Mouse (Mus musculus): ENCODE results near the gene Palm. TPM values are rescaled to one million over a fixed set of nuclear protein-coding genes. Genes with fewer than 3 reads are reported as not detected.

The Palm gene
- total RNA-seq, 2 experiments from 2014 or later: 318 to 348 TPM

GRCm38 (mm10) chr10:79849941-79850628 lies 56.7 kb downstream of the Palm start:
- intact Hi-C loops (cut with DNase I): no loop called here
- DNase-seq (ENCODE audit: low spot score in 2 of 2): no peak

GRCm38 (mm10) chr10:79851653-79852052 lies 58.3 kb downstream of the Palm start:
- intact Hi-C loops (cut with DNase I): no loop called here
- DNase-seq (ENCODE audit: low spot score in 2 of 2): no peak

- no peak for DNase-seq (ENCODE audit: low spot score in 2 of 2)
- intact Hi-C loops (cut with DNase I): no loop called here
Observed at GRCm38 (mm10) chr10:79852107-79852789, 58.9 kb downstream of the Palm start.

- intact Hi-C loops (cut with DNase I): no loop called here
- DNase-seq (ENCODE audit: low spot score in 2 of 2): no peak
Observed at GRCm38 (mm10) chr10:79852827-79853226, 59.5 kb downstream of the Palm start.

- DNase-seq (ENCODE audit: low spot score in 2 of 2): peak; percentile 79 to 84
- intact Hi-C loops (cut with DNase I): no loop called here
Observed at GRCm38 (mm10) chr10:79853392-79853791, 60.0 kb downstream of the Palm start.

- peak; percentile 99 to 100 for DNase-seq (ENCODE audit: low spot score in 2 of 2)
- intact Hi-C loops (cut with DNase I): loop anchor here (2.0 kb wide), 1 partner anchor 13 kb away; no protein-coding TSS in a partner anchor
Observed at GRCm38 (mm10) chr10:79853860-79854795, 60.8 kb downstream of the Palm start, which contains the start of gene Ptbp1. Gene Ptbp1 (plus strand): TSS chr10:79854427.

- DNase-seq (ENCODE audit: low spot score in 2 of 2): peak in 1 of 2 experiments; percentile 67
- intact Hi-C loops (cut with DNase I): loop anchor here (2.0 kb wide), 1 partner anchor 14 kb away; no protein-coding TSS in a partner anchor
Observed at GRCm38 (mm10) chr10:79854801-79855541, 61.6 kb downstream of the Palm start.

- no peak for DNase-seq (ENCODE audit: low spot score in 2 of 2)
- intact Hi-C loops (cut with DNase I): loop anchor here (2.0 kb wide), 1 partner anchor 15 kb away; no protein-coding TSS in a partner anchor
Observed at GRCm38 (mm10) chr10:79855558-79856184, 62.3 kb downstream of the Palm start.

- intact Hi-C loops (cut with DNase I): no loop called here
Observed at GRCm38 (mm10) chr10:79856280-79856679, 62.9 kb downstream of the Palm start.

GRCm38 (mm10) chr10:79856704-79857451 lies 63.5 kb downstream of the Palm start:
- no peak for DNase-seq (ENCODE audit: low spot score in 2 of 2)
- intact Hi-C loops (cut with DNase I): no loop called here

More at GRCm38 (mm10) chr10:79856280-79856679, 62.9 kb downstream of the Palm start:
- no peak for DNase-seq (ENCODE audit: low spot score in 2 of 2)

GRCm38 (mm10) chr10:79857452-79857811 lies 64.1 kb downstream of the Palm start:
- DNase-seq (ENCODE audit: low spot score in 2 of 2): peak; percentile 59 to 68
- intact Hi-C loops (cut with DNase I): no loop called here

GRCm38 (mm10) chr10:79857894-79858293 lies 64.5 kb downstream of the Palm start:
- intact Hi-C loops (cut with DNase I): no loop called here

GRCm38 (mm10) chr10:79858416-79859074 lies 65.2 kb downstream of the Palm start:
- intact Hi-C loops (cut with DNase I): no loop called here
- peak; percentile 66 to 80 for DNase-seq (ENCODE audit: low spot score in 2 of 2)

More at GRCm38 (mm10) chr10:79857894-79858293, 64.5 kb downstream of the Palm start:
- no peak for DNase-seq (ENCODE audit: low spot score in 2 of 2)

GRCm38 (mm10) chr10:79859116-79859515 lies 65.7 kb downstream of the Palm start:
- intact Hi-C loops (cut with DNase I): no loop called here
- DNase-seq (ENCODE audit: low spot score in 2 of 2): no peak

GRCm38 (mm10) chr10:79860079-79860911 lies 66.9 kb downstream of the Palm start:
- intact Hi-C loops (cut with DNase I): no loop called here
- no peak for DNase-seq (ENCODE audit: low spot score in 2 of 2)

- no peak for DNase-seq (ENCODE audit: low spot score in 2 of 2)
Observed at GRCm38 (mm10) chr10:79861230-79862048, 68.1 kb downstream of the Palm start.

More at GRCm38 (mm10) chr10:79861230-79862048, 68.1 kb downstream of the Palm start:
- intact Hi-C loops (cut with DNase I): no loop called here
